In the genomic region with DNA sequence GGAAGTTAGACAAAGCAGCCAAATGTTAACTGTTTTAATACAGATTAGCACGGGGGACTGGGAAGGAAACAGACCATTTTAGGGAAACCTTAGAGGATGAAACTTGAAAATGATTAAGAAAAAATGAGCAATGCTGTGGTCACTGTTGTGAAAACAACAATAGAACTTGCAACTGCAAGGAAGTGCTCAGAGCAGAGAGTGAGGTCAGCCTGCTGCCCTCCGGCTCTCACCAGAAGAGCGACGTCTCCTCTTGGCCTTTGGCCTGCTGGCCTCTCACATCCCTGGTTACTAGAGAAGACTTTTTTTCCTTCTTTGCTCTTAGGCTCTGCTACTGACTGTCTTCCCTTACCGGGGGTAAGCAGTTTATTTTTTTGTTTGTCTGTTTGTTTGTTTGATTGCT, we compare ENCODE assay signal across 21 mouse cellular contexts. TPM values are rescaled to one million over a fixed set of nuclear protein-coding genes. Genes with fewer than 3 reads are reported as not detected.
DNase-seq lines count a peak whose midpoint lies in the region; ATAC-seq and TF ChIP-seq lines count a peak whose summit lies in the region.
"Had no signal": no experiment of that assay in that cellular context is flagged by ENCODE, and none has a peak within 500 bp of the region (broad histone marks: within the 10 kb centered on the region; RNA-seq: fewer than 3 reads in every experiment).

No protein-coding gene starts in this region.

- no peak overlapping the region for H3K4me2 ChIP-seq in hindbrain, postnatal 0 days (ENCODE audit: low read depth, low read length)
- H3K4me2 ChIP-seq: embryonic facial prominence, embryonic 15.5 days; heart, embryonic 12.5 days; hindbrain, embryonic 12.5 days had no signal

- no peak for TF ChIP-seq CTCF in hindbrain, postnatal 0 days (IDR thresholded peaks at IDR 0.05; ENCODE audit: low read depth)
- TF ChIP-seq CTCF in liver, adult 2 months (IDR thresholded peaks at IDR 0.05; ENCODE audit: low read depth, low read length): no peak

- ATAC-seq in hindbrain, postnatal 0 days: no peak
- peak; percentile 36; the same call in 1 of the 2 replicates for ATAC-seq in granulocyte monocyte progenitor cell, adult 5-6 weeks (replicated peaks; ENCODE audit: poor library complexity, severe bottlenecking)
- ATAC-seq: CD4-positive, CD25-positive, alpha-beta regulatory T cell, adult 4 months; forebrain, embryonic 14.5 days; hindbrain, embryonic 16.5 days had no signal

- H3K9me3 ChIP-seq in hindbrain, embryonic 10.5 days: no peaks in the 10 kb centered on the region
- H3K9me3 ChIP-seq in hindbrain, postnatal 0 days (ENCODE audit: low read length): no peaks in the 10 kb centered on the region
- H3K9me3 ChIP-seq: embryonic facial prominence, embryonic 15.5 days; forebrain, embryonic 10.5 days; G1E; heart, embryonic 12.5 days; hindbrain, embryonic 12.5 days had no signal

- 29% methylated on average over 5 of the region's 5 CpGs for WGBS in hindbrain, embryonic 10.5 days
- 56% methylated on average over 5 of the region's 5 CpGs for WGBS in hindbrain, postnatal 0 days
- 27% methylated on average over 5 of the region's 5 CpGs for WGBS in liver, adult 2 months

- peak overlapping the region; percentile 62 for H3K27ac ChIP-seq in hindbrain, embryonic 10.5 days
- no peak overlapping the region for H3K27ac ChIP-seq in hindbrain, postnatal 0 days
- no peak overlapping the region for H3K27ac ChIP-seq in liver, adult 2 months (replicated peaks; ENCODE audit: insufficient read depth, low read depth, low read length)
- H3K27ac ChIP-seq: embryonic facial prominence, embryonic 15.5 days; forebrain, embryonic 10.5 days; hindbrain, embryonic 12.5 days had no signal

- H3K4me1 ChIP-seq in hindbrain, embryonic 10.5 days (replicated peaks): peaks cover 56% of the 10 kb centered on the region
- no peaks in the 10 kb centered on the region for H3K4me1 ChIP-seq in hindbrain, postnatal 0 days (ENCODE audit: insufficient read depth, low read length)
- no peaks in the 10 kb centered on the region for H3K4me1 ChIP-seq in liver, adult 2 months (ENCODE audit: control insufficient read depth, insufficient read depth, low read length)
- H3K4me1 ChIP-seq: embryonic facial prominence, embryonic 15.5 days had no signal

- H3K4me3 ChIP-seq in hindbrain, embryonic 10.5 days: no peak overlapping the region
- H3K4me3 ChIP-seq in hindbrain, postnatal 0 days (ENCODE audit: low read length): no peak overlapping the region
- H3K4me3 ChIP-seq in liver, adult 2 months (ENCODE audit: insufficient read depth, low read depth, low read length): no peak overlapping the region
- H3K4me3 ChIP-seq: embryonic facial prominence, embryonic 15.5 days; erythroblast, embryonic 14.5 days; forebrain, embryonic 10.5 days; heart, embryonic 12.5 days; hindbrain, embryonic 12.5 days had no signal

- peaks cover 9% of the 10 kb centered on the region for H3K36me3 ChIP-seq in hindbrain, embryonic 10.5 days
- H3K36me3 ChIP-seq in hindbrain, postnatal 0 days (ENCODE audit: insufficient read depth, low read length): no peaks in the 10 kb centered on the region
- no peaks in the 10 kb centered on the region; the same call in 1 of the 2 replicates for H3K36me3 ChIP-seq in liver, adult 2 months (ENCODE audit: control insufficient read depth, insufficient read depth, low read length)

- no peaks in the 10 kb centered on the region for H3K27me3 ChIP-seq in hindbrain, embryonic 10.5 days (ENCODE audit: insufficient read depth, poor library complexity, severe bottlenecking)
- H3K27me3 ChIP-seq in hindbrain, postnatal 0 days (ENCODE audit: insufficient read depth, low read length): no peaks in the 10 kb centered on the region
- no peaks in the 10 kb centered on the region for H3K27me3 ChIP-seq in liver, adult 2 months (ENCODE audit: control insufficient read depth, insufficient read depth, low read length)
- H3K27me3 ChIP-seq: embryonic facial prominence, embryonic 15.5 days; heart, embryonic 12.5 days; hindbrain, embryonic 12.5 days had no signal

- TF ChIP-seq POLR2A in liver, adult 2 months (IDR thresholded peaks at IDR 0.05; ENCODE audit: extremely low read depth, insufficient read depth, low read length): no peak

- H3K9ac ChIP-seq in hindbrain, postnatal 0 days (replicated peaks; ENCODE audit: low read length): no peak overlapping the region
- H3K9ac ChIP-seq in liver, adult 2 months (ENCODE audit: low read depth, low read length): no peak overlapping the region
- H3K9ac ChIP-seq: embryonic facial prominence, embryonic 15.5 days; heart, embryonic 12.5 days; hindbrain, embryonic 12.5 days had no signal

- peaks cover 5% of the 10 kb centered on the region; the same call in 1 of the 2 replicates for H3K79me2 ChIP-seq in liver, adult 2 months (ENCODE audit: control insufficient read depth, insufficient read depth, low read length)

- DNase-seq in hindbrain, embryonic 10.5 days (ENCODE audit: low spot score): no peak
- no peak for DNase-seq in hindbrain, postnatal 0 days (ENCODE audit: low spot score)
- DNase-seq in liver, adult 2 months (ENCODE audit: extremely low read depth, low read depth, low spot score): peak; percentile 28
- DNase-seq in liver: no peak
- no peak for DNase-seq in thymus, postnatal 0 days (ENCODE audit: low spot score)
- no peak for DNase-seq in layer of hippocampus, adult 11-12 months (ENCODE audit: low spot score)
- DNase-seq: adrenal gland, postnatal 10 days; B cell, adult 2 months; cerebellum, adult 11 months; cerebellum, adult 8-10 months; cerebellum, postnatal 14 days had no signal

RNA-seq across cellular contexts. Expression of gene Clpb, which starts 19.5 kb away (rescaled TPM):
- 45.0 and 54.9 TPM in 2 replicates for polyA plus RNA-seq in hindbrain, embryonic 10.5 days (2016; fragmentation: Nextera tagmentation; extraction: Ambion mirVana)
- 42.8 and 67.4 TPM in 2 replicates for total RNA-seq in hindbrain, postnatal 0 days (2014; rRNA removed)
- 36.5 and 36.6 TPM in 2 replicates for polyA plus RNA-seq in hindbrain, postnatal 0 days (2015; fragmentation: Nextera tagmentation; extraction: Ambion mirVana)
- total RNA-seq in liver, adult 2 months (2014; rRNA removed): 36.4 and 45.2 TPM in 2 replicates
- polyA plus RNA-seq in liver, adult 2 months (2012; rRNA removed): 43.2 and 56.2 TPM in 2 replicates
- 19.3 and 19.6 TPM in 2 replicates for total RNA-seq in granulocyte monocyte progenitor cell, adult 5-6 weeks (2014; fragmentation: Nextera tagmentation)
- 40.6 and 60.0 TPM in 2 replicates for total RNA-seq in granulocyte monocyte progenitor cell, adult 5-6 weeks (2017)
- polyA plus RNA-seq in thymus, postnatal 0 days (2015; fragmentation: Nextera tagmentation; extraction: Ambion mirVana): 30.5 and 33.4 TPM in 2 replicates
